Mouse (Mus musculus) liver, postnatal 0 days (tissue): ENCODE data around the gene Meis1.

Experiments
- CTCF ChIP-seq: sonication (generic); IDR thresholded peaks from 2 replicates; pipeline ENCODE4 v1.5.1; 2016; ENCODE audit warnings: antibody characterized with exemption, low read depth
- EP300 ChIP-seq: IDR thresholded peaks from 2 replicates; pipeline ENCODE4 v1.6.1; 2016; ENCODE audit warnings: antibody characterized with exemption, low read depth, mild to moderate bottlenecking

GRCm38 (mm10) chr11:19017262-19017661, 1.5 kb downstream of the Meis1 start:
- TF ChIP-seq CTCF (no peak), EP300 (no peak)
